Mouse (Mus musculus): ENCODE results near the gene Aqp12.
"Not testable (repeated sequence)": the region's sequence is repeated elsewhere in the genome, so short reads cannot be mapped to it uniquely, and the experiment has no call there.

Gene Aqp12

DNA sequence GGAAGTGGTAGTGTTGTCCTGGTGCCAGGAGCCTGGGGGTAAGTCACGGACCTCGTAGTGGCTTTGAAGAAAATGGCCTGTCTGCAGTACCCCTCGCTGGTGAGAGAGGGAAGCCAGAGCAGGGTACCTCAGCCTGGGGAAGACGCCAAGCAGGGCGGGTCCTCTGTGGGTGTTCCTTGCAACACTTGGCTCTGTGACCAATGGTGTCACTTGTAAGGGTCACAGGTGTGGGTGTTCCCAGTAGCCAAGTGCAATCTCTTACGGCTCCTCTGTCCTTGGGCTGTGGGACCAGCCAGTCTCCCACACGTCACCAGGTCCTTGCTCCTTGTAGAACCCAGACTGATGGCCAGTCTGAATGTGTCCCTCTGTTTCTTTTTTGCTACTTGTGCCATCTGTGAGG lies at the start of gene Aqp12:
Gene Aqp12, plus strand, starts transcription at position 274 of the 400 bp plus-strand sequence.
- no peak for DNase-seq

- DNase-seq = peak; percentile 83 to 86
These were observed 49.4 kb upstream of the Aqp12 start for GRCm38 (mm10) chr1:92956571-92957335.

DNA sequence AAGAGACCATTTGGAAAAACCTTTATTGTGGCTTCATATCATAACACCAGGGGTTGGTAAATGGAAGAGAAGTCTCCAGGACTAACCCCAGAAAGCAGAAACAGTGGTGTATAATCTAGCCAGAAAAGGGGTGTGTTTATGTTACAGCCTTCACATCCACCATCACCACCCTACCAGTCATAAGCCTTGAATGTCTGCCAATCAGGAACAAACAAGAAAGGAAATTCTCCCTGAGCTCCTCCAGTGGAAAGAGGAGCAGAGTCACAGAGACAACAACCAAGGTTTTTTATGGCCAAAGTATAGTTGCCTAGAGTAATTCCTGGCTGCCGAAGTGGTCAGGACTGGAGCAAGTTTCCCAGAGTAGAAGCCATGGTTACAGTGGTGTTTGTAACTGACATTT lies 47.1 kb upstream of the Aqp12 start:
- DNase-seq = no peak

- DNase-seq = not testable (repeated sequence)
These were observed 35.3 kb upstream of the Aqp12 start for GRCm38 (mm10) chr1:92970791-92971190.

DNA sequence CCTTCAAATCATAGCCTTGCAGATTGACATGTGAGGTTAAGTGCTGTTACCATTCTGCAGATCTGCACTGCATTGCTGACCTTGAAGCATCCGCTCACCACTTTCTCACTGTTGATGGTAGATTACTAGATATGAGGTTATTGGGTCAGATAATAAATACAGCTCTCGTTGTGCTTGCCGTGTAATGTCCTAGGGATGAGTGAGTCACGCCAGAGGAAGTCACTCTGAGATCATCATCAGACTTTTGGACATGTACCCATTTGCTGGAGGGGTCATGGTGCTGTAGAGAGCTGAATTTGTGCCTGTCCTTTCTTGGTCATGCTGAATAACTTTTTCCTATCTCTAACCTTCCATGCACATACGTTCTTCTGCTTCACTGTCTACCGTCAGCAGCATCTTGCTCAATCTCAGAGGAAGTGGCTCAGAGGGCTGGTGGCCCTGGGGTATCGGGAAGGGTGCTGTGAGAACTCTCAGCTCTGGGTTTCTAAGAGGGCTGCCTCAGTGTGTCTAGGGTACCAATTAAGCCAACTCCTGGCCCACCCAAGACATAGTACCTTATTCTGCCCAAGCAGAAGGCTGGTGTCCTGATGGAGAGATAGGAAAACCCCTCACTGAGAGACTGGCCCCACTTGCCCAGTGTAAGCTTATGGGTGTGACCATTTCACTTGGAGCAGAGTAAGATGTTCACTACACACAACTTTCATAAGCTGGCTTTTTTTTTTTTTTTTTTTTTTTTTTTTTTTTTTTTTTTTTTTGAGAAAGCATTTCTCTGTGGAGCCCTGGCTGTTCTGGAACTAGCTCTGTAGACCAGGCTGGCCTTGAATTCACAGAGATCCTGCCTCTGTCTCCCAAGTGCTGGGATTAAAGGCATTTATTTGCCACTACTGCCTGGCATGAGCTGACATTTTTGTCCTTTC lies 34.0 kb upstream of the Aqp12 start:
- no peak for DNase-seq

GRCm38 (mm10) chr1:92972854-92973253 lies 33.3 kb upstream of the Aqp12 start:
- DNase-seq = peak; percentile 64 to 74

DNA sequence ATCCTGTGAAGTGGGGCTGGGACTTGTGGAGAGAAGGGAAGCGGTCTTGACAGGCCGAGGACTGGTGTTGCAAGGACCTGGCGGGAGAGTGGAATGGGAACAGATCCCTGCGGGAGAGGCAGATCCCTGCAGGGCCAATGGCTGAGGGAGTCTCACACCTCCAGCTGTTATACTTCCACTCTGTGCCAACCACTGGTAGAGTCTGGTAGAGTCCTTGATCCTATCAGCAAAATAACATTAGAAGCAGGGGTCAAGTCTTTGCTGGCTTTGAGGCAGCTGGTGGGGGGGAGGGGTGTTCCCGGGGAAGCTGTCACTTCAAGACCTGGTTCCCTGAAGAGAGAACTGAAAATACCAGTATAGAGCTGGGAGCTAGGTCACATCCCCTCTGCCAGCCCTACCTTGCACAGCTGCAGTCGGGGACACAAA lies 30.0 kb upstream of the Aqp12 start:
- peak in 1 of 2 experiments; percentile 37 for DNase-seq

GRCm38 (mm10) chr1:92978645-92979044 lies 27.5 kb upstream of the Aqp12 start:
- no peak for DNase-seq

DNA sequence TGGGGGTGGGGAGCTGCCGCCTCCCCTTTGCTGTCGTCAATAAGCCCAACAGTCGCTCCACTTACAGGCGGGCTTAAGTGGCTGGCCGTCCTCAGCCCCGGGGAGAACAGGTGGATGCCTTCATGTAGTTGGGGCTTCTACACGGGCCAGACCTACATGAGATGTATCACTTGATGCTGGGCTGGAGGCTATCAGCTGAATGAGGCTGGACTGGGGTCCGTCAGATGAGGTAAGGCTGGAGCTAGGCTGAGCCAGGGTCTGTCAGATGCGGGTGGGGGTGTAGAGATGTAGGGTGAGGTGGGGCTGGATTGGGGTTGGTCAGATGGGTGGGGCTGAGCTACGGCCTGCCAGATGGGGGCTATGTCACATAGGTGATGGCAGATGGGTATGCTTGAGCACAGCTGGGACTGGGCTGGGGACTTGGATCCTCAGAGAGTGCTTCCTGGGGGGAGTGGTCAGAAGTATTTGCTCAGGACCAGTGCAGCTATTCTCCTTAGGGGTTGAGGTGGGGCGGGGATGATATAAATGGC lies 27.0 kb upstream of the Aqp12 start:
- peak; percentile 25 to 35 for DNase-seq

- DNase-seq = peak; percentile 72 to 79
These were observed 24.9 kb upstream of the Aqp12 start for GRCm38 (mm10) chr1:92981056-92981845.

- no peak for DNase-seq
These were observed 23.1 kb upstream of the Aqp12 start for GRCm38 (mm10) chr1:92982931-92983605.

DNA sequence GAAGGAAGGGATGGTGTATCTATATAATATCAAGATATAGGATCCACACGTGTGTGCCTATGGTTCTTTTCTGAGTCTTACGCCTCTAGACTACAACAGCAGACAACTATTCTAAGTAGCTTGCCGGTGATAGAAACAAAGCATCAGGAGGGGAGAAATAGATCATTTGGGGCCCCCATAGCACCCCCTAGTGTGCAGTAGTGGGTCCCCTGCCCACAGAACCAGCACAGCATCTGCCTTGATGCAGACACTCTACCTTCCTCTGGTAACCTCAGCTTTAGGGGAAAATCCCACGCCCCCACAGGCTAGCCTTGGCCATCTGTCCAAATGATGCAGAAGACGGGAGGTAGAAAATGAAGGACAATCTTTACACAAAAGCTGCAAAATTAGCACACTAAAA lies 21.1 kb upstream of the Aqp12 start:
- no peak for DNase-seq

DNA sequence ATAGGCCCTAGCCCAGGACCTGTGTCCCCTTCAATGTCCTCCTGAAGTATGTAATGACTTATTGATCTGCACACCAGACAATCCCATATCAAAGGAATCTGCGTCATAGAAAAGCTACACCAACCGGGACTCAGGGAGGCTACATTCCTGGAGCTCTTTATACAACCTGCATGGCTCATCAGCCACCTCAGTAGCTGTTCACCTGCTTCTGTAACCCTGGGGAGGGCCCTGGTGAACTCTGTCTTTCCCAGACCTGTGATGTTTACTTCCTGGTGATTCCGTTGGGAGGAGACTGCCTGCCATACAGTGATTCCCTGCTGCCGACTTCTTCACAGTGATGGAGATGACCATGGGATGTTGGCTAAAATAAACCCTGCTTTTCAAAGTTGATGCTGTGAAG lies 17.2 kb upstream of the Aqp12 start:
- no peak for DNase-seq

- DNase-seq = no peak
These were observed 16.2 kb upstream of the Aqp12 start for GRCm38 (mm10) chr1:92989891-92990290.

DNA sequence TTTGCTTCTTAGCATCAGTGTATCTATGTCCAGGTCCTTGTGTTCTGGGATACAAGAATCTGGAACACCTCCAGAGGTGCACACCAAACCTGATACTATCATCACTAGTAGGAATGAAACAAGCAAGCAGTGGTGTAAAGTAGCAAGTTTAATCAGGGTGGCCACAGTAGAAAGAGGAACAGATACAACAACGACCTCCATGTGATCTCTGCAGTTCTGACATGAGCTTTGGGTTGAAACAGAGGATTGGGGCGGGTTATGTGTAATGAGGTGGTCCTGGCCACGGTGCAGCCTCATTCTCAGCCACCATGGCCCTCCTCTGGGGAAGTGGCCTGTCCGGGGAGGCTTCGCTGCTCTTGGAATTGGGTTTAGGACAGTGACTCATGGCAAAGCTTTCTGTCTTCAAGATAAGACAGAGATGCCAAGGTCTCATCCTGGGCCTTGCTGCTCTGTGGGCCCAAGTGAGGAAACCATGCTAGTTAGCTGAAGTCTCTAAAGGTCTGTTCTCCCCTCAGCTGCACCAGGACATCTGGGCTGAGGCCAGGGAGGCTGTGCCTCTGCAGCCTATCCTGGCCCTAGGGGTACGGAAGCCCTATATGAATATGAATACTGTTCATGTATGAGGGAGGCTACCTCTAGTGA lies 13.8 kb upstream of the Aqp12 start:
- no peak for DNase-seq

- DNase-seq = no peak
These were observed 13.3 kb upstream of the Aqp12 start for GRCm38 (mm10) chr1:92992880-92993279.

- peak; percentile 40 to 46 for DNase-seq
These were observed 3.1 kb downstream of the Aqp12 start for GRCm38 (mm10) chr1:93009196-93009595.

GRCm38 (mm10) chr1:93010731-93011130 lies 4.6 kb downstream of the Aqp12 start:
- peak; percentile 35 to 51 for DNase-seq

GRCm38 (mm10) chr1:93012103-93012585 lies 6.0 kb downstream of the Aqp12 start:
- no peak for DNase-seq

- DNase-seq = no peak
These were observed 7.2 kb downstream of the Aqp12 start for GRCm38 (mm10) chr1:93013367-93013766.

DNA sequence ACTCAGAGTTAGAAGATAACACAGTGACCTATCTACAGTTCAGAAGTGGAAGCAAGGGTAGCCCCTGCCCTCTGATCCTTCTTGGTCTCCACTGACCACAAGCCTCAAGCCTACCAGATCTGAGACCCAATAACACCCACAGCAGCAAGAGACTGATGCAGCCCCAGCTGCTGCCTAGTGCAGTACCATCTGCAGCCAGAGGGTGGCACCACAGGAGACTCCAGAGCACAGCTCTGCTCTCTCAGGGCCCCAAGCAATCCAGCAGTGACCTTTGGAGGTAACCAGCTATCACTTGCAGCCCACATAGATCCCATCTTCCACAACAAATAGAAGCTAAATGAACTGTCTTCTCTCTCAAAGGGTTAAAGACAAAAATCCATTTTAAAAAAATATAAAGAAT lies 8.3 kb downstream of the Aqp12 start:
- peak; percentile 90 to 91 for DNase-seq

All from kidney, postnatal 4 days (tissue).